Mouse (Mus musculus): ENCODE data around the gene Zscan29.

- TF ChIP-seq CTCF (IDR thresholded peaks at IDR 0.05; ENCODE audit: extremely low read depth, insufficient read depth, insufficient read length, insufficient replicate concordance) (no peak), POLR2A (IDR thresholded peaks at IDR 0.05; ENCODE audit: low read depth, low read length) (no peak)
Observed at GRCm38 (mm10) chr2:121169902-121170301, 1.0 kb downstream of the Zscan29 start.

All from spleen, adult 2 months (tissue).